Mouse (Mus musculus): ENCODE data around the gene Tcf7l2.

The Tcf7l2 gene

GRCm38 (mm10) chr19:55794194-55794945 lies 52.8 kb downstream of the Tcf7l2 start:
- no peak for DNase-seq (ENCODE audit: low spot score in 2 of 2)

GRCm38 (mm10) chr19:55794946-55795340 lies 53.3 kb downstream of the Tcf7l2 start:
- no peak for DNase-seq (ENCODE audit: low spot score in 2 of 2)

- DNase-seq (ENCODE audit: low spot score in 2 of 2): no peak
Observed at GRCm38 (mm10) chr19:55795349-55795748, 53.7 kb downstream of the Tcf7l2 start.

- DNase-seq (ENCODE audit: low spot score in 2 of 2): no peak
Observed at GRCm38 (mm10) chr19:55797834-55798233, 56.2 kb downstream of the Tcf7l2 start.

GRCm38 (mm10) chr19:55799411-55799810 lies 57.8 kb downstream of the Tcf7l2 start:
- no peak for DNase-seq (ENCODE audit: low spot score in 2 of 2)

GRCm38 (mm10) chr19:55800059-55800458 lies 58.4 kb downstream of the Tcf7l2 start:
- DNase-seq (ENCODE audit: low spot score in 2 of 2): no peak

GRCm38 (mm10) chr19:55803121-55803520 lies 61.5 kb downstream of the Tcf7l2 start:
- DNase-seq (ENCODE audit: low spot score in 2 of 2): no peak

GRCm38 (mm10) chr19:55803797-55804196 lies 62.2 kb downstream of the Tcf7l2 start:
- no peak for DNase-seq (ENCODE audit: low spot score in 2 of 2)

GRCm38 (mm10) chr19:55804795-55805194 lies 63.2 kb downstream of the Tcf7l2 start:
- DNase-seq (ENCODE audit: low spot score in 2 of 2): no peak

GRCm38 (mm10) chr19:55806434-55807193 lies 65.0 kb downstream of the Tcf7l2 start:
- DNase-seq (ENCODE audit: low spot score in 2 of 2): no peak

- no peak for DNase-seq (ENCODE audit: low spot score in 2 of 2)
Observed at GRCm38 (mm10) chr19:55807194-55808053, 65.8 kb downstream of the Tcf7l2 start.

GRCm38 (mm10) chr19:55808304-55808703 lies 66.7 kb downstream of the Tcf7l2 start:
- DNase-seq (ENCODE audit: low spot score in 2 of 2): no peak

GRCm38 (mm10) chr19:55809539-55809938 lies 67.9 kb downstream of the Tcf7l2 start:
- DNase-seq (ENCODE audit: low spot score in 2 of 2): no peak

- DNase-seq (ENCODE audit: low spot score in 2 of 2): no peak
Observed at GRCm38 (mm10) chr19:55812236-55812635, 70.6 kb downstream of the Tcf7l2 start.

GRCm38 (mm10) chr19:55815010-55815790 lies 73.6 kb downstream of the Tcf7l2 start:
- no peak for DNase-seq (ENCODE audit: low spot score in 2 of 2)

- no peak for DNase-seq (ENCODE audit: low spot score in 2 of 2)
Observed at GRCm38 (mm10) chr19:55816974-55817373, 75.4 kb downstream of the Tcf7l2 start.

- no peak for DNase-seq (ENCODE audit: low spot score in 2 of 2)
Observed at GRCm38 (mm10) chr19:55820202-55820601, 78.6 kb downstream of the Tcf7l2 start.

- DNase-seq (ENCODE audit: low spot score in 2 of 2): peak in 1 of 2 experiments; percentile 20
Observed at GRCm38 (mm10) chr19:55825001-55825827, 83.6 kb downstream of the Tcf7l2 start.

GRCm38 (mm10) chr19:55825951-55826507 lies 84.4 kb downstream of the Tcf7l2 start:
- DNase-seq (ENCODE audit: low spot score in 2 of 2): no peak

- no peak for DNase-seq (ENCODE audit: low spot score in 2 of 2)
Observed at GRCm38 (mm10) chr19:55827613-55828259, 86.1 kb downstream of the Tcf7l2 start.

All from frontal cortex, postnatal 14 days (tissue).